ENCODE assay signal across 14 mouse cellular contexts in genomic region chr15:85662673-85663072, GRCm38 (mm10).
"Had no signal": no experiment of that assay in that cellular context is flagged by ENCODE, and none has a peak within 500 bp of the region (broad histone marks: within the 10 kb centered on the region; RNA-seq: fewer than 3 reads in every experiment).

No protein-coding gene starts in this region.

- ATAC-seq: midbrain, embryonic 16.5 days had no signal

- H3K9me3 ChIP-seq: kidney, embryonic 15.5 days; limb, embryonic 10.5 days; liver, embryonic 15.5 days; midbrain, embryonic 12.5 days; neural tube, embryonic 15.5 days had no signal

- H3K4me3 ChIP-seq: kidney, embryonic 15.5 days; limb, embryonic 10.5 days; liver, embryonic 15.5 days; midbrain, embryonic 12.5 days; neural tube, embryonic 15.5 days had no signal

- H3K4me1 ChIP-seq: liver, embryonic 15.5 days had no signal

- H3K9ac ChIP-seq: kidney, embryonic 15.5 days; liver, embryonic 15.5 days; lung, embryonic 14.5 days; midbrain, embryonic 12.5 days; neural tube, embryonic 15.5 days had no signal

- H3K27ac ChIP-seq: kidney, embryonic 15.5 days; limb, embryonic 10.5 days; liver, embryonic 15.5 days; macrophage; midbrain, embryonic 12.5 days; neural tube, embryonic 15.5 days had no signal

- DNase-seq: kidney, adult 18-20 months; layer of hippocampus, adult 9-11 months; lung, embryonic 14.5 days; lung, postnatal 10 days; thymus, adult 2 months; thymus, postnatal 25 days had no signal

- H3K4me2 ChIP-seq: kidney, embryonic 15.5 days; liver, embryonic 11.5 days; liver, embryonic 15.5 days; lung, embryonic 14.5 days; midbrain, embryonic 12.5 days; neural tube, embryonic 15.5 days had no signal

- H3K36me3 ChIP-seq: limb, embryonic 10.5 days; liver, embryonic 15.5 days; midbrain, embryonic 12.5 days had no signal
